Mouse (Mus musculus): Measurements from ENCODE around the gene Gm20547.
"Not testable (repeated sequence)": the region's sequence is repeated elsewhere in the genome, so short reads cannot be mapped to it uniquely, and the experiment has no call there.

Gm20547 gene

DNA sequence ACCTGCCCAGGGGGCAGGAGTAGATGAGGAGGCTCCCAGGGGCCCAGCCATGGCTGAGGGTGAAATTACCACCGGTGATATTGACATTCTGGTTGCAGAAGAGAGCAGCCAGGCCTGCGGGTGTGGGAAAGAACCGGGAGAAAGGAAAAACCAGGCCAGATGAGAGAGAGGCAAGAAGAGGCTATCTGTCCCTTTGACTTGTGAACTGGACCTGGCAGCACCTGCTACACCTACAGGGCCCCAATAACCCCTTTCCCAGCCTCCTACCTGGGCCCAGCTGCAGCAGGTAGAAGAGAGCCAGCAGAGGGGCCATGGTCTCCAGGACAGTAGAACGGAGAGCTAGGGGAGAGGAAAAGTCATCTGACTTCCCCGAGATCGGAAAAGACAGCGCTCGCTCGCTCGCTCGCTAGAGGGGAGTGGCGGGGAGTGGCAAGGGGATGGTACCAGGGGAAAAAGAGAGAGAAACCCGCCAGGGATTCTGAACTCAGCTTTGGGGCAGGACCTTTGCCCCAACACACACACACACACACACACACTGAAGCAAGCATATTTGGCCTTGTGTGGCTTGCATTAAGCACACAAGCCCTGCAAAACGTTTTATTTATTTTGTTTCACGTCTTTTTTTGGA is at the start of gene Gm20547:
TSS of gene Gm20547 (minus strand) at position 360 of the 628 bp plus-strand sequence.
- no peak for DNase-seq

- peak; percentile 100 for DNase-seq
Measured at GRCm38 (mm10) chr17:34931061-34931734, 49.4 kb upstream of the Gm20547 start, which contains the start of gene Neu1. Gene Neu1 (plus strand): TSS chr17:34931253.

DNA sequence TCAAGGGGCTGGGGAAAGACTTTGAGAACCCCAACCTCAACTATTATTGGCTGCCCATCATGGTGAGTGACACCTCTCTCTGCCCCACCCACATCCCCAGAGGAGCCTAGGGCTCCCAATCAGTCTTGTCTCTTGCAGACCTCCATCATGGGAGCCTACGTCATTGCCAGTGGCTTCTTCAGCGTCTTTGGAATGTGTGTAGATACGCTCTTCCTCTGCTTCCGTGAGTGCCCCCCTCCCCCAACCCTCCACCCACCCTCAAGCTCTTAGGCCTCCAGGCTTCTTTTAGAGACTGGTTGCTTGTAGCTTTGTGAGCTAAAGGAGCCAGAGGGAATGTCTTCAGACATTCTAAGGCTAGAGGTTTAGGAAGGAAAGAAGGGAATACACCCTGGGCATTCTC is 47.0 kb upstream of the Gm20547 start:
- DNase-seq: no peak

DNA sequence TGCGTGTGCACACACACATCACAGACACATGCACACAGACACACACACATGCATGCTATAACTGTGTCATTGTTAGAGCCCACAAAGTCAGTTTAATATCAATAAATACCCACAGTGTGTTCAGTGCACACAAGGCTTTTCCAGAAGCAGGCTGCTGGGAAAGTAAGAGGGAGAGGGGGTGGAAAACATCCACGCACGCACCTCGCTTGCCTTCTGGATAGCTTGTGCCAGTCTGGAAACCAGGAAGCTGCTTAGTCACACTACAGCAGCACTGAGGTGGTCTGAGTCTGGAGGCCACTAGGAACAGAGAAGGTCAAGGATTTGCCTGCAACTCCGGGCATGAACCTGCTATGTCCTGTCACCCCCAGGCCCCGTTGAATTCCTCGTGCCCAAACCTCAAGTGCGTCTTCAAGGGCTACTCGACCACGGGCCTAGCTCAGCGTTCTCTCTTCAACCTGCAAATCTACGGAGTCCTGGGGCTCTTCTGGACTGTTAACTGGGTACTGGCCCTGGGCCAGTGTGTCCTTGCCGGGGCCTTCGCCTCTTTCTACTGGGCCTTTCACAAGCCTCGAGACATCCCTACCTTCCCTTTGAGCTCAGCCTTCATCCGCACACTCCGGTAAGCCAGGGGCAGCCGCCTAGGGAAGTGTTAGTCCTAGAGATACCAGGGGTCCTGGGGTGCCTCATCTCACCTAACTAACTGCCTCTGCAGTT is 45.6 kb upstream of the Gm20547 start:
- DNase-seq: no peak

DNA sequence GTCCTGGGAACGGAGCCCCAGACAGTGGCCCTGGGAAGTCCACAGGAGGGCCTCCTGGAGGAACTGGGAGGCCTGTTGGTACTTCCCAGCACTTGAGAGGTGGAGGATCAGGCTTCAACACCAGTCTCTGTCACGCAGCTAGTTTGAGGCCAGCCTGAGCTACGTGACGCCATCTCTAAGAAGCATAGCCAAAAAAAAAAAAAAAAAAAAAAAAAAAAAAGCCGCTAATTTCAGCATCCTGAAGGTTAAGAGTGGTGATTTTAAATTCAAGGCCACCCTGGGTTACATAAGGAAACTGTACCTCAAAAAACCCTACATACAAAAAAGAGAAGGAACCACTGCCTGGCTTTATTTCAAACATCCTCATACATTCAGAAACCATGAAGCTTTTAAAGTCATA is 42.4 kb upstream of the Gm20547 start:
- no peak for DNase-seq

DNA sequence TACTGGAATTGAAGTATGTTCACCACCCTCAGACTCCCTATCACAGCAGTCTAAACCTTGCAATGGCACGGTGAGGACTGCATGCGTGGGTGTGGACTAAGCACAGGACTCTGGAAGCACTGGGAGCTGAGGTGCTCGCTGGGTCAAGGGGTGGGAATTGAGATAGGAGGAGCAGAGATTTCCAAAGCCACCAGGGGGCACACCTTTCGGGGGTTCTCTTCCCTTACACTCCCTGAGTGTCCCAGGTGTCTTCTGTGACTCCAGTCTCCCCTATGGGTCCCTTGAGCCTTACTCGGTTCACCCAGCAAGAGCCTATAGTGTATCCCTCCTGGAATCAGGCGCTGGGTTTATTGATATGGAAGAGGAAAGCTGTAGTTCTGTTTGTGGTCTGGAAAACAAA is 41.1 kb upstream of the Gm20547 start:
- DNase-seq: no peak

DNA sequence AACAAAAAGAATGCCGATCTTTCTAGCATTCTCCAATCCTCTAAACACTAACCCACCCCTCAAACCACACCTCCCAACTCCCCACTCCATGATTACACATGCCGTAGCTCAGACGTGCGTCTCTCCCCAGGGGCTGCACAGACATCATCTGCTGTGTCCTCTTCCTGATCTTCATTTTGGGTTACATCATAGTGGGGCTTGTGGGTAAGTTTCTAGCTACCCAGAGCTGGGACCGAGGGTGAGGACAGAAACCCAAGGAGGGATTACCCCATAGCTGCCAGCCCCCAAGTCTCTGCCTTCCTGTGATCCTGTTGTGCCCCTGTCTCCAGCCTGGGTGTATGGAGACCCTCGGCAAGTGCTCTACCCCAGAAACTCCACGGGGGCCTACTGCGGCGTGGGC is 35.3 kb upstream of the Gm20547 start:
- no peak for DNase-seq

- DNase-seq: no peak
Measured at GRCm38 (mm10) chr17:34916316-34916715, 34.5 kb upstream of the Gm20547 start.

- DNase-seq: no peak
Measured at GRCm38 (mm10) chr17:34915410-34915831, 33.6 kb upstream of the Gm20547 start.

GRCm38 (mm10) chr17:34913930-34914665 is 32.3 kb upstream of the Gm20547 start, which contains the start of gene Slc44a4:
Gene Slc44a4 (plus strand): TSS chr17:34914466.
- DNase-seq: no peak

DNA sequence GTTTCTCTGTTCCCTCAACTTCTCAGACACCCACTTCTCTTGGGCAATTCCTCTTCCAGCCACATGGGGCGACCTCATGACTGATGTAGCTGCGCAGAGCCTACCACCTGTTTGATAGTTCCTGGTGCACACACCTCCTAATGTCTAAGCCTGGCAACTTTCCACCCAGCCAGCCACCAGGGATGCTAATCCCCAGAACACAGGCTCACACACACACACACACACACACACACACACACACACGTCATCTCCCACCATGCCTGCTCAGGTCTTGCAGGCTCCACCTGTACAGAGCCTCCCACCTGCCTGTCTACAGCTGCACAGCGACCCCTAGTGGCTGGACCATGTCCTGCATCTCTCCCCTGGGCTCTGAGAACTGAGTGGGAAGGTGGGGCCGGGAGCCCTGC is 30.1 kb upstream of the Gm20547 start:
- peak; percentile 79 to 87 for DNase-seq

- no peak for DNase-seq
Measured at GRCm38 (mm10) chr17:34910982-34911381, 29.1 kb upstream of the Gm20547 start.

DNA sequence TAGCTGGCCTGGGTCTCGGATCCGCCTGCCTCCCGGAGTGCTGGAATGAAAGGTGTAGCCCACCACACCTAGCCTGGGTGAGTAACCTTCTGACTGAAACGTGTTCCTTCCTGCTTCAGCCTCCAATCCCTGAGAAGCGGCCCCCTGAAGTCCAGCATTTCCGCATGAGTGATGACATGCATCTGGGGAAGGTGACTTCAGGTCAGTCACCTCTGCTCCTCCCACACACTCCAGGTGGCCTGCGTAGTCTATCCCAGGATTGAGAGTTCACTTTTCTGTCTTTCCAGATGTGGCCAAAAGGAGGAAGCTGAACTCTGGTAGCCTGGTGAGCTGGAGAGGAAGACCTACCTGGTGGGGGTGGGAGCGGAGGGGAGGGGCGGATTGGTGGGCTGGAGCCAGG is 21.1 kb upstream of the Gm20547 start:
- no peak for DNase-seq

DNA sequence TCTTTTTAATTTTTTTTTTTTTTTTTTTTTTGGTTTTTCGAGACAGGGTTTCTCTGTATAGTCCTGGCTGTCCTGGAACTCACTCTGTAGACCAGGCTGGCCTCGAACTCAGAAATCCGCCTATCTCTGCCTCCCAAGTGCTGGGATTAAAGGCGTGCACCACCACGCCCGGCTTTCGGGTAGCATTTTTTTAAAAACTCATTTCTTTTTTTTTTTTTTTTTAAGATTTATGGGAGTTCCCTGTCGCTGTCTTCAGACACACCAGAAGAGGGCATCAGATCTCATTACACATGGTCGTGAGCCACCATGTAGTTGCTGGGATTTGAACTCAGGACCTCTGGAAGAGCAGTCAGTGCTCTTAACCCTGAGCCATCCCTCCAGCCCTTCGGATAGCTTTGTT is 20.1 kb upstream of the Gm20547 start:
- not testable (repeated sequence) for DNase-seq

DNA sequence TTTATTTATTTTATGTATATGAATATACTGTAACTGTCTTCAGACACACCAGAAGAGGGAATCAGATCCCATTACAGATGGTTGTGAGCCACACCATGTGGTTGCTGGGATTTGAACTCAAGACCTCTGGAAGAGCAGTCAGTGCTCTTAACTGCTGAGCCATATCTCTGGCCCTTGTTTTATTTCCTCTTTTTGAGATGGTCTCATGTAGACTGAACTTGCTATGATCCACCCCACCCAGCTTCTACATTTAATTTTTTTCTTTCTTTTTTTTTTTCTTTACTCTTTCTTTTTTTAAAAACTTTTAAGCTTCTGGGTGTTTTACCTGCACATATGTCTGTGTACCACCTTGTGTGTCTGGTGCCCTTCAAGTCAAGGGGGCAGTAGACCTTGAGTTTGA is 19.0 kb upstream of the Gm20547 start:
- DNase-seq: not testable (repeated sequence)

GRCm38 (mm10) chr17:34899890-34900243 is 18.0 kb upstream of the Gm20547 start:
- no peak for DNase-seq

- peak; percentile 67 for DNase-seq
Measured at GRCm38 (mm10) chr17:34899053-34899889, 17.4 kb upstream of the Gm20547 start.

- DNase-seq: peak; percentile 65 to 70
Measured at GRCm38 (mm10) chr17:34898706-34899052, 16.8 kb upstream of the Gm20547 start.

GRCm38 (mm10) chr17:34898160-34898586 is 16.3 kb upstream of the Gm20547 start, which contains the start of the genes C2 and Ehmt2:
Gene C2 (minus strand): TSS chr17:34898265.
Gene Ehmt2 (plus strand): TSS chr17:34898469.
- peak; percentile 90 to 91 for DNase-seq

GRCm38 (mm10) chr17:34897373-34898159 is 15.7 kb upstream of the Gm20547 start:
- DNase-seq: peak; percentile 56 to 57

GRCm38 (mm10) chr17:34896366-34896765 is 14.5 kb upstream of the Gm20547 start:
- DNase-seq: no peak

Measured in cerebellum, postnatal 10 days (tissue).